Mouse (Mus musculus) spleen, adult 2 months (tissue): ENCODE data around the gene Nfat5.

Experiments used
- CTCF ChIP-seq: fragments of 200-500 bp; IDR thresholded peaks from 2 replicates; pipeline ENCODE4 v1.5.1; 2011; ENCODE audit warnings: mild to moderate bottlenecking, inconsistent platforms; ENCODE audit not compliant: insufficient read depth, insufficient read length, insufficient replicate concordance; ENCODE audit errors: extremely low read depth
- POLR2A ChIP-seq: fragments of 200-500 bp; IDR thresholded peaks from 2 replicates; pipeline ENCODE4 v1.6.1; 2011; ENCODE audit warnings: low read depth, low read length, inconsistent platforms

DNA sequence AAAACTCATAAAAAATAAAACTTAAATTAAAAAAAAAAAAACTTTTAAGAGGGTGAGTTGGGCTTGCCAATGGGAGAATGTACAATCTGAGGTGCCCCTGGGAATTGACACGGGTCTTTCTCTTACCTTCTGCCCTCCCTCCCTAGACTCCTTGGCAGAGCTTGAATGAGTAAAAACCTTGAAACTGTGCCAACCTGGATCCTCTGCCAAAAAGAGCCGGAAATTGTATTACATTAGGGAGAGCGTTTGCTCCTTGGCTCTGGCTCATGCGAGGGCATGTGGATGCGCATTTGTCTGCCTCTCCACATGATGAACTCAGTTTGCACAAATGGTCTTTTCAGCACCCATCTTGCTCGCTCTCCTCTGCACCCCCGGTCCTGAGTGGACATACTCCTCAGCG lies 96.3 kb downstream of the Nfat5 start:
- no peak for TF ChIP-seq CTCF
- no peak for TF ChIP-seq POLR2A
